Mouse (Mus musculus) thymus, postnatal 36 days (tissue): Measurements from ENCODE around the gene Lrsam1.

Experiments used
- DNase-seq, 2 experiments: peaks; one replicate each; pipeline ENCODE4 v3.0.0; 2022; ENCODE audit warnings: mixed read lengths in 2 of 2

Gene Lrsam1

DNA sequence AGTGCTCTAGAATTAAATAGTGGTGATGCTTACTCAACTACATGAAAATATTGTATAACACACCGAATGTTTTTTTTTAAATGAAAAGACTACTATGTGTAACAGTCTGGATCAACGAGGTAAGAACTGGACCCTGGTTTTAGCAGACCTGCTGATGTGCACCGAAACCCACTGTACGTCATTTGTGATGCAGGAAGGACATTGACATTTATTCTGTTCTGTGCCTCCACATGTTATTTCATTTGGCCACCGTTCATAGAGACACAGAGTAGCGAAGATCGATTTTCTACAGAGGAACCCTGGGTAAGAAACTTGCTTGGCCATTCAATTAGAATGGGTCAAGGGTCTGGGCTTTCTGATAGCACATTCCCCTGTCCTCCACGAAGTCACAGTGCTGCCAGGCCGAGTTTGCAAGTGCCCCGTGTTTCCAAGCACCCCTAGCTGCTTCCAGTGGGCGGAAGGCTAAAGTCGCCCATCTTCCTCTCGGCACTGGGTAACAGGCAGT, 4.8 kb upstream of the Lrsam1 start:
- no peak for DNase-seq

DNA sequence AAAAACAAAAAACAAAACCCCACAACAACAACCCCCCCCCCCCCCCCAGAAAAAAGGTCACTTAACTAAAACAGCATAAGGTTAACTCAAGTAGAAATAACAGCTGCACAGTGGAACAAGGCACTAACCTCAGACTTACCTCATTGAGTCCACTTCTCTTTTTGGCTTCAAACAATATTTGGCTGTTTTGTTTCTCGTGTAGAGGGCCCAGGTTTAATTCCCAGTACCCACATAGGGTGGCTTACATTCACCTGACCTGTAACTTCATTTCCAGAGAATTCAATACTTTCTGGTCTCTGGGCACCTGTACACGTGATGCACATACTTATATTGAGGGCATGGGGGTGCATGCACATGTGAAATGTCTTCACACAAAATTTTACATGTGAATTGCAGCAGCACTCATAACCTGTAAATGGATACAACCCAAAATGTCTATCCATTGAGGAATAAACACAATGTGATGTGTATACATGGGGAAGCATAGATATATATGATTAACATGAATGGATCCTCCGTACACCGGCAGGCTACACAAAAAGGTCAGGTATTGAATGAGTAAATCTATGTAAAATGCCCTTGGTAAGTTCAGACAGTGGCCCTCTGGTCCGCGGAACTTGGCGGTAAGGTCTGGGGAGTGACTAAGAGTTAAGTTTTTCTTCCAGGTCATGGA, 4.2 kb upstream of the Lrsam1 start:
- no peak for DNase-seq

DNA sequence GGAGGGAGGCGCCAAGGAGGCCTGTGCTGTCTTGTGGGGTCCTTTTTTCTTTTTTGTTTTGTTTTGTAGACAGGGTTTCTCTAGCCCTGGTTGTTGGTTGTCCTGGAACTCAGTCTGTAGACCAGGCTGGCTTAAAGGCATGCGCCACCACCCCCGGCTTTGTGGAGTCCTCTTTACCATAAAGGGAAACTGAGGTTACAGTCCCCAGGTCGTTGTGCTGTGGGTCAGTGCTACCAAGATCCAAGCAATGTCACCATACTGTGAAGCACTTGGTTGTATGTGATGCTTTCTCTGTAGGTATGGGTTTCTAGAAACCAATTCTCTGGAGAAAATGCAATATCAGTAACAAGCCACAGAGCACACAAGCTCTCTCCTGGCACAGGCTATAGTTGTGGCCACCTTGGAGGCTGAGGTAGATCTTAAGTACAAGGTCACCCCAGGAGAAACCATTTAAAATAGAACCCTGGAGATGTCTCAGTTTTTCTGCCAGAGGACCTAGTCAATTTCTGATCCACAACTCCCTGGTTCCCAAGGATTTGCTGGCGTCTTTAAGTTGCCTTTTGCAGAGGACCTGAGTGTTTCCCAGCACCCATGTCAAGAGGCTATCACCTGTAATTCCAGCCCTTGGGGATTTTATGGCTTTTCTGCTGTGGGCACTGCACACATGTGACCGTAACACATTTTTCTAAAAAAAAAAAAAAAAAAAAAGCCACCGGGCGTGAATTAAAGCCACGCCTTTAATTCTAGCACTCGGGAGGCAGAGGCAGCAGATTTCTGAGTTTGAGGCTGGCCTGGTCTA, 3.4 kb upstream of the Lrsam1 start:
- DNase-seq, result no peak

DNA sequence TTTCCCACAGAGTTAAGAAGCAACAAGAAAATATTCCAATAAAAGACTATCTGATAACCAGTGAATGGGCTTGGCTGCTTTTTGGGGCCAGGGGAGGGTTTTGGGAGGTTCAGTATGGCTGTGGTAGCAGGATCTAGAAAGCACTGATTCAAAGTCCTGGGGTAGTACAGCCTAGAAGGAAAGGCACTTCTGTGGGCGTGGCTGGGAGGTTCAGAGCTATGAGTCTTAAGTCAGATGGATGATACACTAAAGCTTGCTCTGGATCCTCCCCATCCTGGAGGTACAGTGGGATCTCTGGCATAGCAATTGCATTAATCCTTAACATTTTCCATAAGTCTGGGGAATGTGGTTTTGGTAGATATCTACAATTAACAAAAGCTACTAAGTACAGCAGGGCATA, 2.6 kb upstream of the Lrsam1 start:
- no peak for DNase-seq

DNA sequence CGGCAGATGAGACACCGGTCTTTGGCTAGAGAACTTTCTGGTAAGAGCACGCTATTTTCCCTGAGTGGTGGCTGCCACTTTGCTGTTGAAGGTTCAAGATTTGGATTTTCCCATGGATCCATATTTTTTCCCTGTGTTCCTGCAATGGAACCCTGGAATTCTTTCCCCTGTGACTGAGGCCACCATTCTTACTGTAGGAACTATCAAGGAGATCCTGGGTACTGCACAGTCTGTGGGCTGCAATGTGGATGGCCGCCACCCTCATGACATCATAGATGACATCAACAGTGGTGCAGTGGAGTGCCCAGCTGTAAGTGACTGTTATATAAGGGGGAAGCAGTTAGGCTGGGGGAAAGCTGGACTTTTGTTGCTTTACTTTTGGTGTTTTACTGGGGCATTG, 2.1 kb upstream of the Lrsam1 start:
- DNase-seq, result no peak

DNA sequence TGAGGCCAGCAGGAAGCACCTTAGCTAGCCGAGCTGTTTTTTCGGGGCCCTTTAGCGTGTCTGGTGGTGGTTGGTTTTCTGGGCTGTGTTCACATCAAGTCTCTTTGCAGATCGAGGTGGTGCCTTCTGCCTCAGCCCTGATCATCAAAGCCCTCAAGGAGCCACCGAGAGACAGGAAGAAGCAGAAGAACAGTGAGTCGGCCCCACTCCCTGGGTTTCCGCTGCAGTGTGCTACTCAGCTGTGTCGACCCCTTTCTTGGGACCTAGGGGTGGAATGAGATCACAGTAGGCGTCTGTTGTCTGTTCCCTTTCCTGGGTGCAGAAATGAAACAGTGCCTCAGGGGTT, 1.4 kb upstream of the Lrsam1 start:
- DNase-seq, result peak; percentile 68 to 84

DNA sequence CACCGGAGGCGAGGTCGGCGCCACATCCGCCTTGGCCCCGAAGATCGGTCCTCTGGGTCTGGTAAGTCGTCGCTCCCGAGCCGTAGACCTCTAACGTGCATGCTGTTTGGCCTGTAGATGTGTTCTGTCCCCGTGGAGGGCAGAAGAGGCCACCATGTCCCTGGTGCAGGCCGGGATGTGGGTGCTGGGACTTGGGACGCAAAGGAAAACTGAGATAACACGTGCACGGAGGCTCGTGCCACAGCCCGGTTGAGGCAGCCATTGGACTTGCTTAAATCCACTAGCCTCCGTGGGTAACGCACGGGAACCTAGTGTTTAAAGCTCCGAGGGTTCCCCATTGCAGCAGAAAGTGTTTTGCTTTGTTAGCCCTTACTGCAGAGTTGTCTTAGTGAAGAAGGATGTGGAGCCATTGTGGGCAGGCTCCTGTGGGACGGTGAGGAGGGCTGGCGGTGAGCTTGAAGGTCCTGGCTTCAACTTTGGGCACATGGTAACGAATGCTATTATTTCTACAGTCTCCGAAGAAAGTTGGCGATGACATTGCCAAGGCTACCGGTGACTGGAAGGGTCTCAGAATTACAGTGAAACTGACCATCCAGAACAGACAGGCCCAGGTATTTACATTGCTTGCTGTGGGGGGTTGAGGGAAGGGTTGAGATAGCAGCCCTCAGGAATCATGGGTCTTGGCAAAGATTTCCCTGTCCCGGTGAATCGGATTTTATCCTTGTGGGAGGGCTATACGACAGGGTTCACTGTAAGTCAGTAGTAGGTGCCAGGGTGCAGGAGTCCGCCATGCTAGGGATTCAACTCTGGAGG, 854 bp upstream of the Lrsam1 start:
- DNase-seq, result no peak

DNA sequence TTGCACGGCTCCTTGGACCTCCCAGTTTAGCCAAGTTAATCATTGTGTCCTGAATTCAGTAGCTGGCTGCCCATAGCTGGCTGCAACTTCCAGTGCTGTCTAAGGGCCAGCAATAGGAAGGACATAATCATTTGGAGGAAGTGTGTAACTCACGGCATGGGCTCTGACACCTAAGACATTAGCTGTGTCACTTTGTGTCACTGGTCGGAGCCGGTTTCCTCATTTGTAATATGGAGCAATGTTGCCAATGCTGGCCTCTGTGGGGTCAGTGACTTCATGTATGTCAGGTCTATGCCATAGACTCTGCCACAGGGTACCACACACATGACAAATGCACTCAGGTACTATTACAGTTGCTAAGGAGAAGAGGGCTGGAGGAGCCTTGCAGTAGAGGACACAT, 1.1 kb downstream of the Lrsam1 start:
- DNase-seq, result no peak

DNA sequence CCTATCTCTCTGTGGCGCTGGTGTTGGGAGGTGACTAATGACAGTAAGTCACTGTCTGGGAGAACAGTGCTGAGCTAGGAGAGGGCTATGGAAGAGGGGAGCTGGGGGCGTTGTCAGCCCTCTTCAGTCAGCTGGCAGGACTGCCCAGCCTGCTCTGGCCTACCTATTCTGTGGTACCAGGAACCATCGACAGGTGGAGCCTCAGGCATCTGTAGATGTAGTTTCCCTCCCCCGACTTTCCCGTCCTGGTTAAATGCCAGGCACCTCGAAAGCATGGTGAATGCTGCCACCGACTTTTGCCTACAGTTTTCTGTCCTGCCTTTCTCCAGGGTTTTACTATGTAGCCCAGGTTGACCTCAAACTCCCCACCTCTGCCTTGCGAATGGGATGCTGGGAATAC, 4.1 kb downstream of the Lrsam1 start:
- DNase-seq, result peak in 1 of 2 experiments; percentile 15

DNA sequence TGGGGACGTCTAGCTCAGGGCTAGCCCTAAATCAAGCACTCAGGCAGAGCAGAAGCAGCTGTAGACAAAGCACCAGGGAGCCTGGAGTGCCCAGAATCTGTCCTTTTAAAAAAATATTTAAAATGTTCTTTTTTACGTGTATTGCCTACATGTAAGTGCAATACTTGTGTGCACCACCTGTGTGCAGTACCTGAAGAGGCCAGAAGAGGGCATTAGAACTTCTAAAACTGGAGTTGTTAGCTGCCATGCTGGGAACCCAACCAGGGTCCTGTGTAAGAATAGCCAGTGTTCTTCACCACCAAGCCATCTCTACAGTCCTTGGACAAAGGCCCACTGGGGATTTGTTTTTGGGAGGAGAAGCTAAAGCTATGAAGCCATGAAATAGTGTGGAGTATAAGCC, 6.8 kb downstream of the Lrsam1 start:
- DNase-seq, result no peak

DNA sequence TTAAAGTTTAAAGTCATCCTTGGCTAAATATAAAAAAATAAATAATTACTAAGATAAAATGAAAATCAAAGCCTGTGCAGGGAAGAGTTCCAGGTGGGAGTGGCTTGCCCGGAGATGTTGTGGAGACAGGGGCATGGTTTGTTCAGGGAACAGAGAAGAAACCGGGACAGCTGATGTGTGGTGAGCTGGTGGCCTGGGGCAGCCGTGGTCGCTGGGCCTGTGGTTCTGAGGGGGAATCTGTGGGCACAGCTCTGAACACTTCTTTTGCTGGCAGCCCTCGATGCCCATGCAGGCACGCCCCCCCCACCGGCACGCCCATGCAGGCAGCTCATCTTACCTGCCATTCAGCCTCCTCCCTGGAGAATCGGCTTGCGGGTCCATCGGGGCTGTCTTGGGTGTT, 14.0 kb downstream of the Lrsam1 start:
- no peak for DNase-seq

DNA sequence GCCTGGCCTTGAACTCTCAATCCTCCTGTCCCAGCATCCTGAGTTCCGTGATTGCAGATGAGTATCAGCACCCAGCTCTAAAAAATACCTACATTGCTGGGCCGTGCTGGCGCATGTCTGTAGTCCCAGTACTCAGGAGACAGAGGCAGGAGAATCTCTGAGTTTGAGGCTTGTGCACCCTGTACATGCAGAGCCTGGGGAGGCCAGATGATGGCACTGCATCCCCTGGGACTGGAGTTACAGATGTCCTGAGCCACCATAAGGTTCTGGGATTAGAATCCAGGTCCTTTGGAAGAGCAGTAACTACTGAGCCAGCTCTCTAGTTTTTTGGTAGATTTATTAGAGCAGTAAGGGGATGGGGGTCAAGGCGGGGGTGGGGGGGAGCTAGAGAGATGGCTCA, 20.9 kb downstream of the Lrsam1 start:
- DNase-seq, result no peak

DNA sequence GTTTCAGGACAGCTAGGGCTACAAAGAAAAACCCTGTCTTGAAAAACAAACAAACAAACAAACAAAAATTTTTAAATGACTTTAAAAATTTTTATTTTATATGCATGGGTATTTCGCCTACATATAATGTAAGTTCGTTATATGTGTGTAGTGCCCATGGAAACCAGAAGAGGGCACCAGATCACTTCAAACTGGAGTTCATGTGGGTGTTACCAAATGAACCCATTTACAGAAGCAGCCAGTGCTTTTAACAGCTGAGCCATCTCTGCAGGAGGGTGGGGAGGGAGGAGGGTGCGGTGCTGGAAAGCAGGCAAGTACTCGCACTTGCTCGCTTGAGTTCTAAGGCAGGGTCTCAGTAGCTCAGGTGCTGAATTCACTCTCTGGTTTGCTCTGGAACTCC, 22.0 kb downstream of the Lrsam1 start:
- DNase-seq, result peak in 1 of 2 experiments; percentile 40

DNA sequence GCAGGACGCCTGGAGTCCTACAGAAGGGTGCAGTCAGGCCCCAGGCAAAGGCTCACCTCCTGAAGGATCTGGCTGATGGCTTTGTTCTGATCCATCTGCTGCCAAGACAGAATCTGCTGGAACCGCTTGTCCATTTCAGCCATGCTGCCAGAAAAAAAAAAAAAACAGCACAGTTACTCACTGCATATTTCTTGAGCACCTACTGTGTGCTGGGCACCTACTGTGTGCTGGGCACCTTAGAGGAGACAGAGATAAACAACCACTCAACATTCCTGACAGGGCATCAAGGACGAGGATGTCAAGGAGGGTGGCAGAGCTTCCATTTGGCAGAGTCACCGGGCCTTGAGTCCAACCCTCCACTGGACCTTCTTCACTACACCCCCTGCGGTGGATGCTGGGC, 22.7 kb downstream of the Lrsam1 start:
- no peak for DNase-seq

DNA sequence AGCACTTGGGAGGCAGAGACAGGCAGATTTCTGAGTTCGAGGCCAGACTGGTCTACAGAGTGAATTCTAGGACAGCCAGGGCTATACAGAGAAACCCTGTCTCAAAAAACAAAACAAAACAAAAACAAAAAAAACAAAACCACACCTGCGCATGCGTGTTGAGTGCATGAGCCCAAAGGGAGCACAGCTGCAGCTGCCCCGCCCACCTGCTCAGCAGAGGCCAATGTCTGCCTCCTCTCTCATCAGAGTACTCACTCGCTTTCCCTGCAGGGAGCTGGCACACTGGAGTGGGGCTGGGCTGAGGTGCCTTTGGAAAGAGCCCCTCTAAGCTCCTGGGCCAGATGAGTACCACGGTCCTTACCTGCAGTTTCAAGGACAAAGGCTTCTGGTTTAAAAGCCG, 29.7 kb downstream of the Lrsam1 start:
- DNase-seq, result peak; percentile 76 to 87

DNA sequence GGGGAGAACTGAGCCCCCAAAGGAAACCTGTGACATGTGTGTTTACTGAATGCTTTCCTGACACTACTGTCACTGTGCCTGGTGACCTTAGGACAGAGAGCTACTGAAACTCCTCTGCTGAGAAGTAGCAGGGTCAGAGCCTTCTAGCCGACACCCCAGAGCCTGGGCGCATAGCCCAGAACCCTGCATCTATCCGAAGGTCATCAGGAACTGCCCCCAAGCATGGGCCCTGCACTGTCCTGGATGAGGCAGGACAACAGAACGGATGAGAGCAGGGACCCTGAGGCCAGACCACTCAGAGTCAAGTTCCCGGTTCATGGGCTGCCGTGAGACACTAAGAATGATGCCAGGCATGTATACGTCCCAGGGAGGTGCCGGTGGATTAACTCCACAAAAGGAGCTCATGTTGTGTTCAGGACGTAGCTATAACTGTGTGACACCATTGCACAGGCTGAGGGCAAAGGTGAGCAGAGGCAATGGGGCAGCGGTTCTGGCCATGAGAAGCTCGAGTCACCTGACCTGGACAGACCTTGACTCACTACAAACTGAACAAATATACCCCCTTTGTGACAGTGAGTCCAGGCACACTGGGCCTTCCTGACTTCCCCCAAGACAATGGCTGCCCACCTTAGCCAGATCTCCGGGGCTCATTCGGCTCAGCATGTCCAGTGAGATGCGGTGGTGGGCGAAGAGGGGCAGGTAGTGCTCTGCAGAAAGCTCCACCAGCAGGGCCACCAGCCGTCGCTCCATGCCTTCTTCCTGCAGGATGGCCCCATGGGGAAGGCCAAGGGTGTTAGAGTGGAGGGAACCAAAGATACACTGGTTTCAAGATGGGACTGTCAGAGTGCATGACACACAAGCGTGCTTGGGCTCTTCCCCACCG, 32.2 kb downstream of the Lrsam1 start:
- DNase-seq, result no peak

DNA sequence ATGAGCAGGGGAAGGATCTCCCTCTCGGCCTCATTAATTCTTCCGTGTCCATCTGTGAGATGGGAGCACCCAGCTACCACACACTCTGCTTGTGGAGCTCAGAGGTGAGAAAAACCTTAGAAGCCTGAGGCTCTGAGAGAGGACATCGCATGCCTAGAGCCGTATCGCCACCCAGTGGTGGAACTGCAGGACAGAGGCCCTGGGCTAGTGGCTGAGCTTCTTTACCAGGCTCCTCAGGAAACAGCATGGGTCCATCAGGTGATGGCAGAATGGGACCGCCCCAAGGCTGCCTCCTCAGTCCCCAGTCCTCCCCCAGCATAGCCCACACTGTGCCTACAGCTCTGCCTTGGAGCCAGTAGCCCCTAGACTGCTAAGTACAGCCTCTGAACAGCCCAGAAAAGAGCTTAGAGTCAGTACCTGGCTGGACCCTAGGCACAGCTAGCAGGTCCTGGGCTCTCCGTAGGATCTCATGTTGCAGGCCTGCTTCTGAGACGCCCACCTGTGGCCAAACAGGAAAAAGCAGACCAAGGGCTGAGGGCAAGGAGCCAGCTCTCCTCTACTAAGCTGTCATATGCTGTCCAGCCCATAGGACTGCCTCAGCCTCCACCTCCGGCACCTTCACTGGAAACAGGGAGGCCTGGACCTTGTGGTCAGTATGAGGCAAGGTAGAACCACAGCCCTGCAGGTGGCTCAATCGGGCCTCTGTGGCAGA, 33.0 kb downstream of the Lrsam1 start:
- peak; percentile 70 to 72 for DNase-seq

DNA sequence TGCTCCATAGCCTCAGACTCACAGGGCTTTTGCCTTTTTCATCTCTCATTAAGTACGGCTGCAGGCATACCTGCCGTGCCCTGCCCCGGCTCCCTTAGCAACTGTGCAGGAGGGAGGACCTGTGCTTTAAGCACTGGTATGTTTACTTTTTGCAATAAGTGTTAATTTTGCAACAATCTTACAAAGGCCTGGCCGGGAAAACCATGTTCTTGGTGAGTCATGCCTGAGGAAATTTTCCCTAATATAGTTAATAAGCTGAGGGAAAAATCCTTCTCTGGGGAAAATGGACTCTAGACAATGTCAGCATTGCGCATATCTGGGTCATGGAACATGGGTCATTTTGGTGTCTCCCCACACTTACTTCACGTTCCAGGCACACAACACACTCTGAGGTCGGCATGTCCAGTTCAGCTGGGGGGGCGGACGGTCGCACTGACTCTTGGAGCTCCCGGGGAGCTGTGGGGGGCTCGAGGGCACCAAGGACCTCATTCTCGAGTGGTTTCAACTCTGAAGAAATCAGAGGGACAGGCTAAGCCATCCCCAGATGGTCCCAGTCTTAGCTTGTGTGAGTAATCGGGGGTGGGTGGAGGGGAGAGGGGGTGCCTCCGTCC, 33.7 kb downstream of the Lrsam1 start:
- DNase-seq, result no peak

DNA sequence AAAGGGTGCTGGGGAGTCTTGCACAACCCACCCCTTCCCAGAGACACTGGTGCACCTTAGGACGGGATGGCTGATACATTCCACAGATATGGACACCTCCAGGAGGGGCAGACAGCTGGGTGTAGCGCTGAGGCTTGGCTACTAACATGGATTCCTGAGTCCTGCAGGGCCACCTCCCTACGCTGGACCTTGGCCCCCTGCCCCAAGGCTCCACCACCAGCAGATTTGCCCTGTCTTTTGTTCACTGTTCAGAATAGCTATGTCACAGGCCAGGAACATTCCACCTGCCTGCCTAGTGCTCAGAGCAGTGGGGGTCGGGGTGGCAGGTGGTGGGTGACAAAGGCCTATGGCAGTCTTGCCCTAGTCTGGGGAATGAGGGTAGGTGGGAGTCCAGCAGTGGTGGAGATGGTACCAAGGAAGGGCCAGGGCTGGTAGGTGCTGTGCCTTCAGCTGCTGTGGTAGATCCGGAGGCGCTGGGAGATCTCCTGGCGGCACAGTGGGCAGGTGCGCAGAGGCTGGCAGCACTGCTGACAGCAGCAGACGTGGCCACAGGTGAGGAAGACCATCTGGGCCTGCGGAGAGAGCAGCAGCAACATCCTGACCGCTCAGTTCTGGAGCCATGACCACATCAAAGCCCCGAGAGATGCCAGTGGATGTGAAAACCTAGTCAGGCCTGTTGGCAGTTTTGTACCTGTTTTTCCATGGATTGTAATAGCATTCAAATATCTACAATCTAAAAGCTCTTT, 34.9 kb downstream of the Lrsam1 start:
- peak; percentile 48 to 76 for DNase-seq

DNA sequence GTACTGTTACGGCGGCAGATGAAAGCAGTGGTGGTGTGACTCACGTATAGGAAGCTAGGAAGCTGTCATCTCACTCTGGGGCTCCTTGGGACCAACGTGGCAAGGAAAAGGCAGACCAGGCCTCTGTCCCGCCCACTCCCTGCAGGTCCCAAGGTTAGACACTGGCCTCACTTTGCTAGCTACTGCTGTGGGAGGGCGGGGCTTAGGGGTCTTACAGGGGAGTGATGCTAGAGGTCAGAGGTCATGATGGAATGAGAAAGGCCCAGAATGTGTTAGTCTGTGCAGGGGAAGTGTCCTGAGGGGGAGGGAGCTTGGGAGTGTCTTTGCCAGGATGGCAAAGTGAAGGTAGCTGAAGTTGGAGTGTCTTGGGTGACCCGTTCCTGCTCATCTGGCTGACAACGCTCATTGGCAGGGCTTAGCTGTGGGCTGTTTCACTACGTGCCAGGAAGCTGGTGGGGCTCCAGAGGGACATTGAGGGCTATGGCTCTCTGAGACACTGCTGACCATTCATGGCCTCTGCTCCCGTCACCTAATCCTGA, 37.0 kb downstream of the Lrsam1 start:
- no peak for DNase-seq
